Mouse (Mus musculus) olfactory bulb, adult 2 months (tissue): ENCODE data around the gene Klhl18.

ENCODE experiments used
- CTCF ChIP-seq: fragments of 200-500 bp; IDR thresholded peaks from 2 replicates; pipeline ENCODE4 v1.5.1; 2012; ENCODE audit warnings: low read depth, mild to moderate bottlenecking, low read length, moderate library complexity; ENCODE audit not compliant: insufficient read depth
- POLR2A ChIP-seq: fragments of 200-500 bp; IDR thresholded peaks from 2 replicates; pipeline ENCODE4 v1.6.1; 2012; ENCODE audit warnings: mild to moderate bottlenecking, low read depth, low read length, moderate library complexity; ENCODE audit not compliant: insufficient read depth

DNA sequence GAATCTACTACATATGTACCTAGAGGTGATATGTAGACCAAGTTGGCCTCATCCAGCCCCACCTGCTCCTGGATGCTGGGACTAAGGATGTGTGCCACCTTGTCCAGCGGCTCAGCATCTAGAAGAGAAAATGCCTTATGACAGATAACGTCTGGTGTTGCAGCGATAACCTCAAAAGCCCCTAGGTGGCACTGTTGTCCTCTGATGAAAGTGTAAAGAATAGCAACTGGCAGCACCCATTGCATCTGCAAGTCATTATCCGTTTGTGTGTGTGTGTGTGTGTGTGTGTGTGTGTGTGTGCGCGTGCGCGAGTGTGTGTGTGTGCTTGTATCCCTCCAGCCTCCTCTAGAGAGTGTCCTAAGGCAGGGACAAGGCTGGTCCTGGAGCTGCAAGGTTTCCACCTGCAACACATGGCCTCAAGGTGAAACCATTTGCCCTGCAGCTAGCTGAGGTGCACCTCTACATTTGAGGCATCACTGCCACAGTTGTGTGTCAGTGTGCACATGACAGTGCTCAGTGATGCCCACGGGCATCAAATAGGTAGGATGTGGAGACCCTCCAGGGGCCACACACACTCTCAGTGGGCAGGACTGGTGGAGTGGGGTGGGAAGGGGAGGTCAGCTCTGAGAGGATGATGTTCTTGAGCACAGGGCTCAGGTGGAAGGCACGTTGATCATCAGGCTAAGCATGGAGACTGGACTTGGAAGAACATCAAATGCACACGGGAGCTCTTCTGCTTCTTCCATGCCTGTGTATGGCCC lies 27.5 kb downstream of the Klhl18 start:
- TF ChIP-seq CTCF (no peak), POLR2A (no peak)
